Mouse (Mus musculus) liver, embryonic 14.5 days (tissue): ENCODE results near the gene Gm10197.

ENCODE experiments used
- CTCF ChIP-seq: IDR thresholded peaks from 2 replicates; pipeline ENCODE4 v1.5.1; 2016; ENCODE audit warnings: antibody characterized with exemption, low read depth, control low read depth
- EP300 ChIP-seq: IDR thresholded peaks from 2 replicates; pipeline ENCODE4 v1.6.1; 2016; ENCODE audit warnings: antibody characterized with exemption, low read depth

DNA sequence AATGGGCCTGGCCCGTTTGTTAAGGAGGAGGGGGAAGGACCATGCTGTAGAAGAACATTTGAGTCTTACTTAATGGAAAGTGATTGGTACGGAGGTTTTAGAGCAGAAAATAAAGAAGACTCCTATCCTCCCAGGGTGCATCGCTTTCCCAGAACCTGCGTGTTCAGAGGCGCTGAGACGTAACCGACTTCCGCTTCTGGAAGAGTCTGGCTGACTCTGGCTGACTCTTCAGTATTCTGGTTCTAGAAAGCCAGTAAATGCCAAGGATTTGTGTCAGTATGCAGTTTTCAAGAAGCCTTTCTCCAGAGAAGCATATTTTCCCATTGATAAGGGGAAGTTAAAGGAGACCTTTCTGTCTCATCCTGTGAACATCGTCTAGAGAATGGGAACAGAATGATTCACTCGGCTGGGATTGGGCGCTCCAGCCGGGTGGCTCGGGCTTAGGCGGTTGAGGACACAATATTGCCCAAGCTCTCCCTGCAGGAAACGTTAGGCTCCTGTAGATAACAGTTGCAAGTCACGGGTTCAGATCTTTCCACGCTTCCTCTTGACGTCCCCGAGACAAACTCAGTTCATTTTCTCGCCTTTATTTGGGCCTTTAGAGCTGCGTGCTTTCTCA, 39.6 kb downstream of the Gm10197 start:
- TF ChIP-seq CTCF: no peak
- TF ChIP-seq EP300: no peak
